Mouse (Mus musculus): ENCODE results near the gene Olfr1281. TPM values are rescaled to one million over a fixed set of nuclear protein-coding genes. Genes with fewer than 3 reads are reported as not detected.
"Not testable (repeated sequence)": the region's sequence is repeated elsewhere in the genome, so short reads cannot be mapped to it uniquely, and the experiment has no call there.

Gene Olfr1281
- not detected in 2 replicates for polyA plus RNA-seq (2016; fragmentation: Nextera tagmentation; extraction: Ambion mirVana)

GRCm38 (mm10) chr2:111326220-111326619 lies at the start of gene Olfr1281:
Gene Olfr1281 (plus strand): TSS chr2:111326520.
- Histone ChIP-seq H3K9ac (replicated peaks) (no peak within 1 kb of the TSS), H3K4me2 (no peak within 1 kb of the TSS), H3K27me3 (no peaks in the 10 kb centered on the region), H3K36me3 (no peaks in the 10 kb centered on the region), H3K27ac (no peak within 1 kb of the TSS), H3K9me3 (no peaks in the 10 kb centered on the region), H3K4me3 (replicated peaks) (no peak within 1 kb of the TSS), H3K4me1 (replicated peaks) (no peaks in the 10 kb centered on the region)
- 69% methylated on average over 2 of the region's 2 CpGs for WGBS
- no peak for ATAC-seq (ENCODE audit: insufficient number of reproducible peaks, insufficient read depth, low FRiP score, low TSS enrichment, low read depth)

- H3K4me1 ChIP-seq (replicated peaks), result no peaks in the 10 kb centered on the region
- H3K27ac ChIP-seq, result no peak within 1 kb of the TSS
- no peaks in the 10 kb centered on the region for H3K9me3 ChIP-seq
- ATAC-seq (ENCODE audit: insufficient number of reproducible peaks, insufficient read depth, low FRiP score, low TSS enrichment, low read depth), result no peak
- H3K4me3 ChIP-seq (replicated peaks), result no peak within 1 kb of the TSS
- H3K9ac ChIP-seq (replicated peaks), result no peak within 1 kb of the TSS
- H3K4me2 ChIP-seq, result no peak within 1 kb of the TSS
- no peaks in the 10 kb centered on the region for H3K36me3 ChIP-seq
- no peaks in the 10 kb centered on the region for H3K27me3 ChIP-seq
These were observed 36.5 kb upstream of the Olfr1281 start, which contains the start of gene Olfr1278 for GRCm38 (mm10) chr2:111289836-111290235. Gene Olfr1278 (plus strand): TSS chr2:111290136.

GRCm38 (mm10) chr2:111298541-111298940 lies 27.8 kb upstream of the Olfr1281 start:
- H3K4me2 ChIP-seq, result no peak overlapping the region

GRCm38 (mm10) chr2:111300374-111300773 lies 25.9 kb upstream of the Olfr1281 start, which contains the start of gene Olfr1279:
Gene Olfr1279 (plus strand): TSS chr2:111300635.
- H3K27ac ChIP-seq, result no peak within 1 kb of the TSS
- H3K36me3 ChIP-seq, result no peaks in the 10 kb centered on the region
- H3K9me3 ChIP-seq, result no peaks in the 10 kb centered on the region
- H3K27me3 ChIP-seq, result no peaks in the 10 kb centered on the region
- no peaks in the 10 kb centered on the region for H3K4me1 ChIP-seq (replicated peaks)
- H3K9ac ChIP-seq (replicated peaks), result no peak within 1 kb of the TSS
- ATAC-seq (ENCODE audit: insufficient number of reproducible peaks, insufficient read depth, low FRiP score, low TSS enrichment, low read depth), result no peak
- H3K4me2 ChIP-seq, result no peak within 1 kb of the TSS
- H3K4me3 ChIP-seq (replicated peaks), result no peak within 1 kb of the TSS

More at GRCm38 (mm10) chr2:111298541-111298940, 27.8 kb upstream of the Olfr1281 start:
- Histone ChIP-seq H3K4me3 (replicated peaks) (no peak overlapping the region), H3K27me3 (no peaks in the 10 kb centered on the region), H3K36me3 (no peaks in the 10 kb centered on the region), H3K9me3 (no peaks in the 10 kb centered on the region), H3K27ac (no peak overlapping the region), H3K9ac (replicated peaks) (no peak overlapping the region), H3K4me1 (replicated peaks) (no peaks in the 10 kb centered on the region)
- ATAC-seq (ENCODE audit: insufficient number of reproducible peaks, insufficient read depth, low FRiP score, low TSS enrichment, low read depth), result no peak

- ATAC-seq (ENCODE audit: insufficient number of reproducible peaks, insufficient read depth, low FRiP score, low TSS enrichment, low read depth), result no peak
- H3K4me1 ChIP-seq (replicated peaks), result no peaks in the 10 kb centered on the region
- no peaks in the 10 kb centered on the region for H3K9me3 ChIP-seq
- H3K27ac ChIP-seq, result no peak within 1 kb of the TSS
- no peak within 1 kb of the TSS for H3K9ac ChIP-seq (replicated peaks)
- H3K4me3 ChIP-seq (replicated peaks), result no peak within 1 kb of the TSS
- H3K27me3 ChIP-seq, result no peaks in the 10 kb centered on the region
- no peaks in the 10 kb centered on the region for H3K36me3 ChIP-seq
- H3K4me2 ChIP-seq, result no peak within 1 kb of the TSS
These were observed 12.6 kb upstream of the Olfr1281 start, which contains the start of gene Olfr1280 for GRCm38 (mm10) chr2:111313717-111314116. Gene Olfr1280 (plus strand): TSS chr2:111314017.

GRCm38 (mm10) chr2:111333721-111334120 lies 7.4 kb downstream of the Olfr1281 start:
- WGBS, result 88% methylated on average over 5 of the region's 5 CpGs
- ATAC-seq (ENCODE audit: insufficient number of reproducible peaks, insufficient read depth, low FRiP score, low TSS enrichment, low read depth); H3K36me3 ChIP-seq; H3K27ac ChIP-seq; H3K9me3 ChIP-seq; H3K9ac ChIP-seq (replicated peaks); H3K27me3 ChIP-seq; H3K4me2 ChIP-seq; H3K4me1 ChIP-seq (replicated peaks); H3K4me3 ChIP-seq (replicated peaks): not testable (repeated sequence)

GRCm38 (mm10) chr2:111335976-111336375 lies 9.7 kb downstream of the Olfr1281 start, which contains the start of gene Olfr1282:
Gene Olfr1282 (minus strand): TSS chr2:111336076.
- H3K36me3 ChIP-seq, result no peaks in the 10 kb centered on the region
- no peak for ATAC-seq (ENCODE audit: insufficient number of reproducible peaks, insufficient read depth, low FRiP score, low TSS enrichment, low read depth)
- no peak within 1 kb of the TSS for H3K4me2 ChIP-seq
- H3K9me3 ChIP-seq, result no peaks in the 10 kb centered on the region
- WGBS, result 82% methylated on average over 2 of the region's 2 CpGs
- H3K27me3 ChIP-seq, result no peaks in the 10 kb centered on the region
- no peak within 1 kb of the TSS for H3K27ac ChIP-seq
- H3K4me3 ChIP-seq (replicated peaks), result no peak within 1 kb of the TSS
- no peaks in the 10 kb centered on the region for H3K4me1 ChIP-seq (replicated peaks)
- H3K9ac ChIP-seq (replicated peaks), result no peak within 1 kb of the TSS

GRCm38 (mm10) chr2:111366490-111366889 lies 40.2 kb downstream of the Olfr1281 start, which contains the start of gene Olfr1283:
Gene Olfr1283 (plus strand): TSS chr2:111366790.
- no peak within 1 kb of the TSS for H3K4me3 ChIP-seq (replicated peaks)
- H3K36me3 ChIP-seq, result no peaks in the 10 kb centered on the region
- no peak for ATAC-seq (ENCODE audit: insufficient number of reproducible peaks, insufficient read depth, low FRiP score, low TSS enrichment, low read depth)
- no peaks in the 10 kb centered on the region for H3K4me1 ChIP-seq (replicated peaks)
- no peak within 1 kb of the TSS for H3K27ac ChIP-seq
- H3K27me3 ChIP-seq, result no peaks in the 10 kb centered on the region
- no peaks in the 10 kb centered on the region for H3K9me3 ChIP-seq
- 80% methylated on average over 2 of the region's 2 CpGs for WGBS
- no peak within 1 kb of the TSS for H3K9ac ChIP-seq (replicated peaks)
- no peak within 1 kb of the TSS for H3K4me2 ChIP-seq

GRCm38 (mm10) chr2:111375222-111375621 lies 48.9 kb downstream of the Olfr1281 start, which contains the start of gene Olfr1284:
Gene Olfr1284 (plus strand): TSS chr2:111375522.
- WGBS, result 84% methylated on average over 1 of the region's 1 CpGs
- Histone ChIP-seq H3K4me1 (replicated peaks) (no peaks in the 10 kb centered on the region), H3K27ac (no peak within 1 kb of the TSS), H3K36me3 (no peaks in the 10 kb centered on the region), H3K4me3 (replicated peaks) (no peak within 1 kb of the TSS), H3K9ac (replicated peaks) (no peak within 1 kb of the TSS), H3K4me2 (no peak within 1 kb of the TSS), H3K27me3 (no peaks in the 10 kb centered on the region), H3K9me3 (no peaks in the 10 kb centered on the region)
- ATAC-seq (ENCODE audit: insufficient number of reproducible peaks, insufficient read depth, low FRiP score, low TSS enrichment, low read depth), result no peak

Other genes with a start within 250 kb of the Olfr1281 start
- not detected in 2 replicates for gene Gm13941, start 220.5 kb upstream of the Olfr1281 start, polyA plus RNA-seq (2016; fragmentation: Nextera tagmentation; extraction: Ambion mirVana)
- not detected in 2 replicates for gene Gm15130, start 173.6 kb upstream of the Olfr1281 start, polyA plus RNA-seq (2016; fragmentation: Nextera tagmentation; extraction: Ambion mirVana)
- gene 4930430A15Rik, start 96.9 kb upstream of the Olfr1281 start, polyA plus RNA-seq (2016; fragmentation: Nextera tagmentation; extraction: Ambion mirVana), result not detected in 2 replicates
- gene Olfr1275, start 91.2 kb upstream of the Olfr1281 start, polyA plus RNA-seq (2016; fragmentation: Nextera tagmentation; extraction: Ambion mirVana), result not detected in 2 replicates
- gene Olfr1276, start 72.0 kb upstream of the Olfr1281 start, polyA plus RNA-seq (2016; fragmentation: Nextera tagmentation; extraction: Ambion mirVana), result not detected in 2 replicates
- not detected in 2 replicates for gene Olfr1277, start 52.4 kb upstream of the Olfr1281 start, polyA plus RNA-seq (2016; fragmentation: Nextera tagmentation; extraction: Ambion mirVana)
- not detected in 2 replicates for gene Olfr1278, start 36.4 kb upstream of the Olfr1281 start, polyA plus RNA-seq (2016; fragmentation: Nextera tagmentation; extraction: Ambion mirVana)
- gene Olfr1279, start 25.9 kb upstream of the Olfr1281 start, polyA plus RNA-seq (2016; fragmentation: Nextera tagmentation; extraction: Ambion mirVana), result not detected in 2 replicates
- gene Olfr1280, start 12.5 kb upstream of the Olfr1281 start, polyA plus RNA-seq (2016; fragmentation: Nextera tagmentation; extraction: Ambion mirVana), result not detected in 2 replicates
- not detected in 2 replicates for gene Olfr1282, start 9.6 kb downstream of the Olfr1281 start, polyA plus RNA-seq (2016; fragmentation: Nextera tagmentation; extraction: Ambion mirVana)
- gene Olfr1283, start 40.3 kb downstream of the Olfr1281 start, polyA plus RNA-seq (2016; fragmentation: Nextera tagmentation; extraction: Ambion mirVana), result not detected in 2 replicates
- gene Olfr1284, start 49.0 kb downstream of the Olfr1281 start, polyA plus RNA-seq (2016; fragmentation: Nextera tagmentation; extraction: Ambion mirVana), result not detected in 2 replicates
- gene Olfr1286, start 96.6 kb downstream of the Olfr1281 start, polyA plus RNA-seq (2016; fragmentation: Nextera tagmentation; extraction: Ambion mirVana), result not detected in 2 replicates
- not detected in 2 replicates for gene Olfr1287, start 122.6 kb downstream of the Olfr1281 start, polyA plus RNA-seq (2016; fragmentation: Nextera tagmentation; extraction: Ambion mirVana)
- not detected in 2 replicates for gene Olfr1288, start 147.6 kb downstream of the Olfr1281 start, polyA plus RNA-seq (2016; fragmentation: Nextera tagmentation; extraction: Ambion mirVana)
- gene Olfr1289, start 154.3 kb downstream of the Olfr1281 start, polyA plus RNA-seq (2016; fragmentation: Nextera tagmentation; extraction: Ambion mirVana), result not detected in 2 replicates
- not detected in 2 replicates for gene Olfr1290, start 167.3 kb downstream of the Olfr1281 start, polyA plus RNA-seq (2016; fragmentation: Nextera tagmentation; extraction: Ambion mirVana)
- gene Olfr1291-ps1, start 170.7 kb downstream of the Olfr1281 start, polyA plus RNA-seq (2016; fragmentation: Nextera tagmentation; extraction: Ambion mirVana), result not detected in 2 replicates
- not detected in 2 replicates for gene Olfr1293-ps, start 198.7 kb downstream of the Olfr1281 start, polyA plus RNA-seq (2016; fragmentation: Nextera tagmentation; extraction: Ambion mirVana)
- gene Olfr1294, start 213.8 kb downstream of the Olfr1281 start, polyA plus RNA-seq (2016; fragmentation: Nextera tagmentation; extraction: Ambion mirVana), result not detected in 2 replicates
- not detected in 2 replicates for gene Olfr1295, start 243.2 kb downstream of the Olfr1281 start, polyA plus RNA-seq (2016; fragmentation: Nextera tagmentation; extraction: Ambion mirVana)